Mouse (Mus musculus) myocyte (in vitro differentiated cells): ENCODE measurements around the gene Gm1043. TPM values are rescaled to one million over a fixed set of nuclear protein-coding genes. Genes with fewer than 3 reads are reported as not detected.

Source experiments
- H3K27me3 ChIP-seq: one replicate; pipeline ENCODE4 v1.6.1; 2011; ENCODE audit not compliant: control insufficient read depth, insufficient read depth, insufficient read length
- H3K36me3 ChIP-seq: one replicate; pipeline ENCODE4 v1.6.1; 2011; ENCODE audit not compliant: control insufficient read depth, insufficient read depth
- H3K4me2 ChIP-seq: one replicate; pipeline ENCODE4 v1.6.1; 2011; ENCODE audit warnings: low read depth, control low read depth
- H3K4me3 ChIP-seq: one replicate; pipeline ENCODE4 v1.5.1; 2011; ENCODE audit warnings: mild to moderate bottlenecking, control low read depth, moderate library complexity
- H3K79me2 ChIP-seq: one replicate; pipeline ENCODE4 v1.6.1; 2011; ENCODE audit not compliant: control insufficient read depth, insufficient read depth
- H3ac ChIP-seq: one replicate; pipeline ENCODE4 v1.6.1; 2011; ENCODE audit not compliant: control insufficient read depth, insufficient read length
- CEBPB ChIP-seq: IDR thresholded peaks from 2 replicates; pipeline ENCODE4 v1.6.1; 2011; ENCODE audit warnings: mild to moderate bottlenecking, moderate library complexity; ENCODE audit not compliant: poor library complexity, insufficient read depth, severe bottlenecking
- E2F4 ChIP-seq: IDR thresholded peaks from one replicate; pipeline ENCODE4 v1.6.1; 2011; ENCODE audit warnings: mild to moderate bottlenecking, control low read depth, moderate library complexity; ENCODE audit not compliant: insufficient read depth
- MAX ChIP-seq: IDR thresholded peaks from one replicate; pipeline ENCODE4 v1.6.1; 2011; ENCODE audit warnings: low read depth, mild to moderate bottlenecking, control low read depth
- MYOD1 ChIP-seq, 3 experiments: IDR thresholded peaks; one replicate each; pipeline ENCODE4 v1.6.1; 2011; ENCODE audit warnings: control low read depth in 2 of 3, low read depth in 2 of 3, mild to moderate bottlenecking in 2 of 3, moderate library complexity in 1 of 3; ENCODE audit not compliant: insufficient read length in 2 of 3, control insufficient read depth in 1 of 3
- MYOG ChIP-seq, 3 experiments: IDR thresholded peaks; one replicate each; pipeline ENCODE4 v1.6.1; 2011; ENCODE audit warnings: control low read depth in 2 of 3, low read depth in 2 of 3, mild to moderate bottlenecking in 2 of 3; ENCODE audit not compliant: insufficient read length in 2 of 3, control insufficient read depth in 1 of 3, insufficient read depth in 1 of 3
- POLR2A ChIP-seq: IDR thresholded peaks from one replicate; pipeline ENCODE4 v1.6.1; 2011; ENCODE audit warnings: low read depth, mild to moderate bottlenecking, control low read depth, moderate library complexity; ENCODE audit not compliant: insufficient read length
- POLR2AphosphoS2 ChIP-seq: IDR thresholded peaks from one replicate; pipeline ENCODE4 v1.6.1; 2011; ENCODE audit warnings: low read depth, control low read depth; ENCODE audit not compliant: insufficient read length
- REST ChIP-seq: IDR thresholded peaks from one replicate; pipeline ENCODE4 v1.6.1; 2011; ENCODE audit warnings: mild to moderate bottlenecking, control low read depth, moderate library complexity; ENCODE audit not compliant: insufficient read depth, insufficient read length
- SRF ChIP-seq: IDR thresholded peaks from one replicate; pipeline ENCODE4 v1.6.1; 2011; ENCODE audit warnings: low read depth; ENCODE audit not compliant: control insufficient read depth, insufficient read length
- TCF12 ChIP-seq: IDR thresholded peaks from one replicate; pipeline ENCODE4 v1.6.1; 2011; ENCODE audit warnings: mild to moderate bottlenecking, control low read depth; ENCODE audit not compliant: poor library complexity, insufficient read depth, severe bottlenecking
- TCF3 ChIP-seq: IDR thresholded peaks from one replicate; pipeline ENCODE4 v1.6.1; 2011; ENCODE audit warnings: low read depth, control low read depth; ENCODE audit not compliant: insufficient read length
- USF1 ChIP-seq: IDR thresholded peaks from one replicate; pipeline ENCODE4 v1.6.1; 2011; ENCODE audit warnings: low read depth, mild to moderate bottlenecking, control low read depth, moderate library complexity
- polyA plus RNA-seq: library from polyadenylated mRNA; unstranded; fragments of >200 nt; fragmentation: generic; extraction: Trizol; gene quantifications from one replicate; pipeline ENCODE4 v1.2.1, GENCODE M21; 2012; ENCODE audit warnings: missing spikeins

The Gm1043 gene
- polyA plus RNA-seq, 1 experiment: not detected

- H3K79me2 ChIP-seq: no peaks in the 10 kb centered on the region
- no peaks in the 10 kb centered on the region for H3K36me3 ChIP-seq
- H3K27me3 ChIP-seq: peaks cover 9% of the 10 kb centered on the region
- H3ac ChIP-seq: no peak overlapping the region
- TF ChIP-seq CEBPB: no peak
- TF ChIP-seq TCF12: no peak
- TF ChIP-seq SRF: no peak
- no peak for TF ChIP-seq MAX
- TF ChIP-seq POLR2AphosphoS2: no peak
- no peak for TF ChIP-seq POLR2A
- TF ChIP-seq MYOG (IDR thresholded peaks at IDR 0.05; ENCODE audit: control insufficient read depth in 1 of 3, insufficient read depth in 1 of 3, insufficient read length in 2 of 3, low read depth in 2 of 3): no peak
- TF ChIP-seq MYOD1 (IDR thresholded peaks at IDR 0.05; ENCODE audit: control insufficient read depth in 1 of 3, insufficient read length in 2 of 3, low read depth in 2 of 3): no peak
- no peak for TF ChIP-seq TCF3
- no peak for TF ChIP-seq E2F4
- no peak for TF ChIP-seq REST
- TF ChIP-seq USF1: no peak
- no peak overlapping the region for H3K4me3 ChIP-seq
- no peak overlapping the region for H3K4me2 ChIP-seq
These were observed 128.0 kb downstream of the Gm1043 start for GRCm38 (mm10) chr5:37212938-37213708.

- H3K79me2 ChIP-seq: no peaks in the 10 kb centered on the region
- TF ChIP-seq TCF3: no peak
- H3ac ChIP-seq: no peak overlapping the region
- H3K27me3 ChIP-seq: peaks cover 9% of the 10 kb centered on the region
- no peak overlapping the region for H3K4me3 ChIP-seq
- H3K36me3 ChIP-seq: no peaks in the 10 kb centered on the region
- no peak overlapping the region for H3K4me2 ChIP-seq
These were observed 128.5 kb downstream of the Gm1043 start for GRCm38 (mm10) chr5:37213709-37214103.

GRCm38 (mm10) chr5:37214614-37215013, 129.4 kb downstream of the Gm1043 start:
- Histone ChIP-seq H3ac (no peak overlapping the region), H3K4me3 (no peak overlapping the region), H3K36me3 (no peaks in the 10 kb centered on the region), H3K27me3 (peaks cover 16% of the 10 kb centered on the region), H3K4me2 (no peak overlapping the region), H3K79me2 (no peaks in the 10 kb centered on the region)
- TF ChIP-seq USF1 (no peak), POLR2A (no peak), MYOG (IDR thresholded peaks at IDR 0.05; ENCODE audit: control insufficient read depth in 1 of 3, insufficient read depth in 1 of 3, insufficient read length in 2 of 3, low read depth in 2 of 3) (no peak), REST (no peak), MYOD1 (IDR thresholded peaks at IDR 0.05; ENCODE audit: control insufficient read depth in 1 of 3, insufficient read length in 2 of 3, low read depth in 2 of 3) (no peak), SRF (no peak), TCF3 (no peak), E2F4 (no peak), CEBPB (no peak), MAX (no peak), TCF12 (no peak), POLR2AphosphoS2 (no peak)

GRCm38 (mm10) chr5:37215276-37215675, 130.1 kb downstream of the Gm1043 start:
- H3K79me2 ChIP-seq: no peaks in the 10 kb centered on the region
- H3K4me2 ChIP-seq: no peak overlapping the region
- H3K4me3 ChIP-seq: no peak overlapping the region
- no peaks in the 10 kb centered on the region for H3K36me3 ChIP-seq
- H3ac ChIP-seq: no peak overlapping the region
- TF ChIP-seq MYOD1 (IDR thresholded peaks at IDR 0.05; ENCODE audit: control insufficient read depth in 1 of 3, insufficient read length in 2 of 3, low read depth in 2 of 3): no peak
- TF ChIP-seq TCF12: no peak
- no peak for TF ChIP-seq TCF3
- no peak for TF ChIP-seq POLR2A
- no peak for TF ChIP-seq MAX
- TF ChIP-seq USF1: no peak
- no peak for TF ChIP-seq REST
- peaks cover 13% of the 10 kb centered on the region for H3K27me3 ChIP-seq

GRCm38 (mm10) chr5:37219615-37220014, 134.4 kb downstream of the Gm1043 start:
- no peaks in the 10 kb centered on the region for H3K79me2 ChIP-seq
- no peak overlapping the region for H3K4me3 ChIP-seq
- H3K4me2 ChIP-seq: no peak overlapping the region
- no peak overlapping the region for H3ac ChIP-seq
- TF ChIP-seq POLR2A (no peak), REST (no peak), E2F4 (no peak), MYOG (IDR thresholded peaks at IDR 0.05; ENCODE audit: control insufficient read depth in 1 of 3, insufficient read depth in 1 of 3, insufficient read length in 2 of 3, low read depth in 2 of 3) (no peak), CEBPB (no peak), MYOD1 (IDR thresholded peaks at IDR 0.05; ENCODE audit: control insufficient read depth in 1 of 3, insufficient read length in 2 of 3, low read depth in 2 of 3) (no peak), USF1 (no peak), POLR2AphosphoS2 (no peak), TCF12 (no peak), SRF (no peak), MAX (no peak), TCF3 (no peak)
- no peaks in the 10 kb centered on the region for H3K36me3 ChIP-seq
- H3K27me3 ChIP-seq: peaks cover 10% of the 10 kb centered on the region
